Mouse (Mus musculus) E14TG2a.4 (cell line): ENCODE measurements around the gene Olfr97.

Source experiments
- CTCF ChIP-seq: conservative IDR thresholded peaks from 2 replicates; pipeline ENCODE4 v1.5.1; 2014; ENCODE audit warnings: low read length
- NANOG ChIP-seq: IDR thresholded peaks from 2 replicates; pipeline ENCODE4 v1.6.1; 2014; ENCODE audit warnings: borderline replicate concordance, low read length, mixed read lengths

DNA sequence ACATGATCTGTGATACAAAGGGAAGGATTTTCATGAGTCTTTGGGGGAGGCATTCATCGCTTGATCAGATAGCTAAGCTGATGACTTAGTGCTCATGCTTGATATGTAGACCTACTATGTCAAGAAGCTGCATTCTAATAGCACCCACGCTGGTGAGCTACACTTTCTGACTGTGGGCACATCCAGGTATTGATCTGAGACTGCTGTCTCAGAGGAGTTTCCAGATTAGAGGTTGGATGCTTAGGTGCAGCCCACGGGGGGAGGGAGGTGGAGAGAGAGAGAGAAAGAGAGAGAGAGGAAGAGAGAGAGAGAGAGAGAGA is 33.3 kb downstream of the Olfr97 start:
- TF ChIP-seq CTCF (no peak), NANOG (no peak)
